Mouse (Mus musculus): Measurements from ENCODE around the gene Hnf1b. TPM values are rescaled to one million over a fixed set of nuclear protein-coding genes. Genes with fewer than 3 reads are reported as not detected.

Gene Hnf1b
- 8.3 and 9.5 TPM in 2 replicates for polyA plus RNA-seq (2015; fragmentation: Nextera tagmentation; extraction: Ambion mirVana)

- Histone ChIP-seq H3K36me3 (no peaks in the 10 kb centered on the region), H3K27me3 (peaks cover 53% of the 10 kb centered on the region), H3K9me3 (no peaks in the 10 kb centered on the region), H3K4me3 (peak within 1 kb of the TSS; percentile 51), H3K4me2 (peak within 1 kb of the TSS; percentile 57), H3K9ac (peak within 1 kb of the TSS; percentile 62), H3K27ac (peak within 1 kb of the TSS; percentile 87), H3K4me1 (peaks cover 3% of the 10 kb centered on the region; the same call in 1 of the 2 replicates)
- ATAC-seq (ENCODE audit: borderline replicate concordance, extremely low read depth, low FRiP score, low TSS enrichment): no peak
- WGBS: 1% methylated on average over 30 of the region's 36 CpGs
These were observed at the start of gene Hnf1b for GRCm38 (mm10) chr11:83849529-83850335. TSS of gene Hnf1b (plus strand) at chr11:83850063.

- H3K4me2 ChIP-seq: no peak overlapping the region
- no peak overlapping the region for H3K9ac ChIP-seq
- H3K4me1 ChIP-seq: no peaks in the 10 kb centered on the region
- no peaks in the 10 kb centered on the region for H3K9me3 ChIP-seq
- no peaks in the 10 kb centered on the region for H3K36me3 ChIP-seq
- no peak overlapping the region for H3K4me3 ChIP-seq
- ATAC-seq (ENCODE audit: borderline replicate concordance, extremely low read depth, low FRiP score, low TSS enrichment): no peak
- WGBS: 66% methylated on average over 8 of the region's 8 CpGs
- no peaks in the 10 kb centered on the region for H3K27me3 ChIP-seq
- H3K27ac ChIP-seq: no peak overlapping the region
These were observed 47.7 kb upstream of the Hnf1b start for GRCm38 (mm10) chr11:83802166-83802565.

DNA sequence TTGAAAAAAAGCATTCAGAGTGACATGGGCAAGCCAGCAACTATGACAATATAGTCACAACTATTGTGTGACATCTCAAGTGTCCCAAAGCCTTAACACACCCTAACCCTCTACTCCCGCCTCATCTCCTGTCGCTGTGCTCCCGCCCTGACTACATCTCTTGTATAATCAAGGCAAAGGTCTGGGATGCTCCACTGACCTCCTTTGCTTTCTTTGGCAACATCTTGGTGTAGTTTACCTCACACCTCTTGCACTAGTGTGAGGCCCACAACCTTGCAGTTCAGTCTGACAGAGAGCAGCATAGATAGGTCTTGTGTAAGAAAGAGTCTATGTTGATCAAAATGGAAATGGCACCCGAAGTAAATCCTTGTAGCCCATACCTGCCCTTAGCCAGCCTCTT is 47.3 kb upstream of the Hnf1b start:
- Histone ChIP-seq H3K4me3 (no peak overlapping the region), H3K4me1 (no peaks in the 10 kb centered on the region), H3K9me3 (no peaks in the 10 kb centered on the region), H3K27me3 (no peaks in the 10 kb centered on the region), H3K36me3 (no peaks in the 10 kb centered on the region), H3K4me2 (no peak overlapping the region), H3K27ac (no peak overlapping the region), H3K9ac (no peak overlapping the region)
- WGBS: 87% methylated on average over 4 of the region's 4 CpGs
- ATAC-seq (ENCODE audit: borderline replicate concordance, extremely low read depth, low FRiP score, low TSS enrichment): no peak

DNA sequence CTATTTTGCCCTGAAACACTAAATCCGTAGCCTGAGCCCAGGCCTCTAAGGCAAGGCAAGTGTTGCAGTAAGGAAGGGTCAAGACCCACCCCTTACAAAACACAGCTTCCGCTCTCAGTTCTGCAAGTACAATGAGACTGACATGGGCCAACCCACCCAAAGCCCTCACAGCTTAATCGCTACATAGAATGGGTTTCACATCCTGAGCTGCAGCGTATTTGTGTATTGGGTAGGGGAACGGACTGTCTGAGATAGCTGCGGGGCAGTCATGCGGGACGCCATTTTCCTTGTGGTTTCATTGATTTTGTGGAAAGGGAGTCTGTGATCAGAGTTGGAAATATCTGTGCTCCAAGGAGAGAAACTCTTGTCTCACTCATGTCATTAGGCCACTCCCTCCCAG is 39.4 kb upstream of the Hnf1b start:
- 90% methylated on average over 8 of the region's 8 CpGs for WGBS
- no peaks in the 10 kb centered on the region for H3K36me3 ChIP-seq
- no peak overlapping the region for H3K27ac ChIP-seq
- H3K9ac ChIP-seq: no peak overlapping the region
- no peak overlapping the region for H3K4me2 ChIP-seq
- no peaks in the 10 kb centered on the region for H3K27me3 ChIP-seq
- H3K9me3 ChIP-seq: no peaks in the 10 kb centered on the region
- no peaks in the 10 kb centered on the region for H3K4me1 ChIP-seq
- no peak overlapping the region for H3K4me3 ChIP-seq
- ATAC-seq (ENCODE audit: borderline replicate concordance, extremely low read depth, low FRiP score, low TSS enrichment): no peak

DNA sequence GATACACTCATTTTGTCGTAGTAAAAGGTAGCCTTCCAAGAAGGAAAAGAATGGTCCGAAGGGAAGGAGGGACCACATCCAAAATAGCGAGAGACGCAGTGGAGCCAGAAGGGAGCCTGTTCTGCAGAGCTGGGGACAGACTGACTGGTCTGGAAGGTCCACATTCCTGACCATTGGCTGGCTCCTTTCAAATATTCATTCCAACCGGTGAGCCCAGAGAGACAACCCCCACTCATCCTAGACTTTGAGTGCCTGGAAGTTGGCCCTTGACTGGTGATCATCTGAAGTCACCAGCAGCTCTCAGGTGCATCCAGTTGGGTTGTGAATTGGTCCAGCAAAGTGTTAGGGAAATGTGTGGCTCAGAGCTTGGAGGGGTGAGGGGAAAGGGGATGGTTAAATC is 34.7 kb upstream of the Hnf1b start:
- Histone ChIP-seq H3K36me3 (no peaks in the 10 kb centered on the region), H3K9me3 (no peaks in the 10 kb centered on the region), H3K4me1 (peaks cover 11% of the 10 kb centered on the region), H3K27me3 (no peaks in the 10 kb centered on the region), H3K9ac (no peak overlapping the region), H3K27ac (peak overlapping the region; percentile 29; the same call in 1 of the 2 replicates), H3K4me3 (no peak overlapping the region), H3K4me2 (no peak overlapping the region)
- no peak for ATAC-seq (ENCODE audit: borderline replicate concordance, extremely low read depth, low FRiP score, low TSS enrichment)
- 64% methylated on average over 5 of the region's 5 CpGs for WGBS

DNA sequence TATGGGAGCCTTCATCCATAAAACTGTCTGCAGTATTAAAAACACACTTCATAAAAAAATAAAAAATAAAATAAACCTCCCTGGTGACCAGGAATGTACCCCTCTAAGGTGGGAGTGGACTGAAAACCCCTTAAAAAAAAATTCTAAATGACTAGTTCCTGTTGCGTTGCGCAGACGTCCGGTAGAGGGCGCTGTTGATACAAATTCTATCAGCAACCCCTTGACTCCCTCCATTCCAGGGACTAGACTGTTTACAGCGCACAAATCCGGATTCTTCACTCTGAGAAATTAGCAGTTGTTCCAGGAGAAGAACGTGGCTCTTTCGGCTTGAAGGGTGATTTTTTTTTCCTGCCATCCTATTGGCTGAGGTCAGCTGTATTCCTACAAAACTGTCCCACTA is 34.2 kb upstream of the Hnf1b start:
- no peak overlapping the region for H3K4me2 ChIP-seq
- ATAC-seq (ENCODE audit: borderline replicate concordance, extremely low read depth, low FRiP score, low TSS enrichment): no peak
- peaks cover 14% of the 10 kb centered on the region for H3K4me1 ChIP-seq
- no peak overlapping the region for H3K9ac ChIP-seq
- H3K36me3 ChIP-seq: no peaks in the 10 kb centered on the region
- no peak overlapping the region for H3K4me3 ChIP-seq
- 0 out of 2 replicates have a peak overlapping the region, but pooled peaks have one; percentile 29 for H3K27ac ChIP-seq
- no peaks in the 10 kb centered on the region for H3K9me3 ChIP-seq
- WGBS: 7% methylated on average over 9 of the region's 9 CpGs
- H3K27me3 ChIP-seq: no peaks in the 10 kb centered on the region

- Histone ChIP-seq H3K36me3 (no peaks in the 10 kb centered on the region), H3K27me3 (no peaks in the 10 kb centered on the region), H3K27ac (no peak overlapping the region), H3K4me2 (no peak overlapping the region), H3K9ac (no peak overlapping the region), H3K9me3 (no peaks in the 10 kb centered on the region), H3K4me1 (peaks cover 14% of the 10 kb centered on the region), H3K4me3 (no peak overlapping the region)
- WGBS: 66% methylated on average over 6 of the region's 6 CpGs
- ATAC-seq (ENCODE audit: borderline replicate concordance, extremely low read depth, low FRiP score, low TSS enrichment): no peak
These were observed 32.8 kb upstream of the Hnf1b start for GRCm38 (mm10) chr11:83817048-83817447.

- no peaks in the 10 kb centered on the region for H3K9me3 ChIP-seq
- H3K4me2 ChIP-seq: no peak overlapping the region
- no peak for ATAC-seq (ENCODE audit: borderline replicate concordance, extremely low read depth, low FRiP score, low TSS enrichment)
- no peak overlapping the region for H3K27ac ChIP-seq
- WGBS: 47% methylated on average over 4 of the region's 4 CpGs
- no peaks in the 10 kb centered on the region for H3K36me3 ChIP-seq
- H3K27me3 ChIP-seq: no peaks in the 10 kb centered on the region
- no peak overlapping the region for H3K4me3 ChIP-seq
- peaks cover 14% of the 10 kb centered on the region for H3K4me1 ChIP-seq
- H3K9ac ChIP-seq: no peak overlapping the region
These were observed 31.9 kb upstream of the Hnf1b start for GRCm38 (mm10) chr11:83817994-83818393.

GRCm38 (mm10) chr11:83818591-83819127 is 31.2 kb upstream of the Hnf1b start:
- Histone ChIP-seq H3K4me2 (no peak overlapping the region), H3K4me3 (no peak overlapping the region), H3K36me3 (no peaks in the 10 kb centered on the region), H3K9ac (no peak overlapping the region), H3K27ac (no peak overlapping the region), H3K4me1 (peaks cover 14% of the 10 kb centered on the region), H3K9me3 (no peaks in the 10 kb centered on the region), H3K27me3 (no peaks in the 10 kb centered on the region)
- no peak for ATAC-seq (ENCODE audit: borderline replicate concordance, extremely low read depth, low FRiP score, low TSS enrichment)
- WGBS: 51% methylated on average over 9 of the region's 9 CpGs

DNA sequence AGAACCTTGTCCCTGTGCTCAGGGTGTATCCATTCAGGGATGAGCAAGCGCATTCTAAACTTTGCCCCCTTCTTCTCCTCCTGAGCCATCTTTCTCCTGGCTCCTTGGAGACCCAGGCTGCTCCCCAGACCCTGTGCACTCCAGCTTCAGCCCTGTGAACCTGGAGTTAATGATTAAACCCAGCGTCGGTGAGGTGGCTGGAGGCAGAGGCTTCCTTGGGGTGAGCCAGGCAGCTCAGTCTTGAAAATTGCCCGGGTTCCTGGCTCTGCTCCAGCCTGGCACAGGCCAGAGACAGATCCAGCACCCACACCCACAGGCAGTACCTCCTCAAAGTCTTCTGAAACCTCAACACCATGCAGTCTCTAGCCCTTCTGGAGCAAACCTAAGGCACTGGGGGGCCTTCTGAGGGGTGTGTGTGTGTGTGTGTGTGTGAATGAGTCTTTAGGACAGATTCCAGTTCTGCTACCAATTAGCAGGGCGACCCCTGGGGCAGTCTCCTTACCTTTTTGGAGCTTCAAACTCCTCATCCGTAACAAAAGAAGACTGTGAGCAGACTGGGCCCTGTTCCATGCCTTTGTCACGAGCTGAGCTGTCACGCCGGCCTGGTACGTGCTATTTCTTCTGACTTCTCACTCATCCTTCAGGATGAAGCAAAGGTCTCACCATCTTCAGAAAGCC is 29.9 kb upstream of the Hnf1b start:
- Histone ChIP-seq H3K27ac (peak overlapping the region; percentile 77), H3K4me1 (peaks cover 14% of the 10 kb centered on the region), H3K27me3 (no peaks in the 10 kb centered on the region), H3K9ac (no peak overlapping the region), H3K36me3 (no peaks in the 10 kb centered on the region), H3K9me3 (no peaks in the 10 kb centered on the region), H3K4me2 (no peak overlapping the region), H3K4me3 (no peak overlapping the region)
- 46% methylated on average over 10 of the region's 10 CpGs for WGBS
- ATAC-seq (ENCODE audit: borderline replicate concordance, extremely low read depth, low FRiP score, low TSS enrichment): peak; percentile 73; the same call in 1 of the 2 replicates

DNA sequence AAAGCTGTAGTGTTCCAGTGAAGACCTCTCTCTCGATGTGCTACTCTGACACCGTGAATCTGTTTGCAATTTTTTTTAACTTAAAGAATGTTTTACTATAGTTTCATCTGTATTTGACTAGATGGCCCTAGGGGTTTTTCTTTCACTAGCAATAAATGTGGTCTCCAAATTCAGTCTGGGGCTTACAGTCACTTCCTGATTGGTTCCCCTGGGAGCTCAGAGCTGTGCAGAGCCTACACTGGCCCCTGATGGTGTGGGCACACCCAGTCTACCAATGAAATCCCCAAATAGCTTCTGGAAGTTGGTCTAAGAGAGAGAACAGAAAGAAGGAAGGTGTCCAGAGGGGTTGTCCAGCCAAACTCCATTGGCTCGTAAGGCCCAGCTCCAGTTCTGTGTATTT is 23.7 kb upstream of the Hnf1b start:
- H3K36me3 ChIP-seq: no peaks in the 10 kb centered on the region
- ATAC-seq (ENCODE audit: borderline replicate concordance, extremely low read depth, low FRiP score, low TSS enrichment): no peak
- no peak overlapping the region for H3K4me2 ChIP-seq
- H3K9me3 ChIP-seq: no peaks in the 10 kb centered on the region
- 93% methylated on average over 3 of the region's 3 CpGs for WGBS
- H3K27ac ChIP-seq: no peak overlapping the region
- H3K27me3 ChIP-seq: no peaks in the 10 kb centered on the region
- H3K4me1 ChIP-seq: no peaks in the 10 kb centered on the region
- H3K4me3 ChIP-seq: no peak overlapping the region
- H3K9ac ChIP-seq: no peak overlapping the region

DNA sequence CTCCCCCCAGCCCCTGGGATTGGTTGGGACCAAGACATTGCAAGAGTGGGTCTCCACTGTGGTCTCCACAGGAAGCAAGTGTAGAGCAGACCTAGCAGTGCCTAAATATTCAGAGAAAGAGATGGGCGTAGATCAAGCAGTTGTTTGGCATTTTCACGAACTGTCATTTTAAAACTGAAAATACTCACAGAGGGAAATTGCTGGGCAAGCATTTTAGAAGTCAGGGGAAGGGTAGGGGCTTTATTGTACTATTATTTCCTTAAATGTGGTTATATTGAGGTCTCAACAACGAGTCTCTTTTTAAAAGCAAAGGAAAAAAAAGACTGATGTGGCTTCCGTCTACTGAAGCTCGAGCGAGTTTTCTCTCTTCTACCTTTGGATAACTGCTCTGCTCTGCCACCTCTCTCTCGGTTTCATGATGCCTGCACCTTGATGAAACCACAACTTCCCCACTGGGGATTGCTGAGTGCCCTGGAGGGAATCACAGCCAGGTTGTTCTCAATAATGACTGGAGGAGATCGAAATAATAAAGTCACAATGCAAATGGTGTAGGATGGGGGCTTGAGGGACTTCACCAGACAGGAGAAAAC is 21.2 kb upstream of the Hnf1b start:
- H3K4me3 ChIP-seq: no peak overlapping the region
- no peaks in the 10 kb centered on the region for H3K4me1 ChIP-seq
- ATAC-seq (ENCODE audit: borderline replicate concordance, extremely low read depth, low FRiP score, low TSS enrichment): no peak
- no peak overlapping the region for H3K4me2 ChIP-seq
- no peaks in the 10 kb centered on the region for H3K9me3 ChIP-seq
- no peaks in the 10 kb centered on the region for H3K36me3 ChIP-seq
- H3K9ac ChIP-seq: no peak overlapping the region
- no peak overlapping the region for H3K27ac ChIP-seq
- H3K27me3 ChIP-seq: no peaks in the 10 kb centered on the region
- 78% methylated on average over 8 of the region's 8 CpGs for WGBS
